Mouse (Mus musculus): Measurements from ENCODE around the gene Frmpd4. TPM values are rescaled to one million over a fixed set of nuclear protein-coding genes. Genes with fewer than 3 reads are reported as not detected.

The Frmpd4 gene
- polyA plus RNA-seq, 1 experiment from 2014 or later = 0.67 TPM

- ATAC-seq (no peak), DNase-seq (ENCODE audit: low spot score) (no peak)
- 83% methylated on average over 8 of the region's 8 CpGs for WGBS
- H3K9me3 ChIP-seq (replicated peaks; ENCODE audit: control insufficient read depth, low read length) = no peaks in the 10 kb centered on the region
- no peak overlapping the region for H3K4me3 ChIP-seq (ENCODE audit: low read depth, low read length)
- no peaks in the 10 kb centered on the region for H3K36me3 ChIP-seq (ENCODE audit: control insufficient read depth, insufficient read depth, low read length)
- 0 out of 2 replicates have a peak, but pooled peaks cover 2% of the 10 kb centered on the region for H3K27me3 ChIP-seq (replicated peaks; ENCODE audit: control insufficient read depth, insufficient read depth, low read length)
- H3K9ac ChIP-seq (ENCODE audit: low read length) = no peak overlapping the region
- H3K4me1 ChIP-seq (ENCODE audit: control insufficient read depth, insufficient read depth, low read length) = no peaks in the 10 kb centered on the region
- H3K27ac ChIP-seq (ENCODE audit: low read depth, low read length) = no peak overlapping the region
- H3K4me2 ChIP-seq (ENCODE audit: low read length) = no peak overlapping the region
These were observed 922.8 kb downstream of the Frmpd4 start for GRCm38 (mm10) chrX:167654249-167654648.

GRCm38 (mm10) chrX:167597639-167598217, 979.3 kb downstream of the Frmpd4 start:
- Histone ChIP-seq H3K27me3 (replicated peaks; ENCODE audit: control insufficient read depth, insufficient read depth, low read length) (no peaks in the 10 kb centered on the region), H3K4me1 (ENCODE audit: control insufficient read depth, insufficient read depth, low read length) (no peaks in the 10 kb centered on the region), H3K9me3 (replicated peaks; ENCODE audit: control insufficient read depth, low read length) (no peaks in the 10 kb centered on the region), H3K4me3 (ENCODE audit: low read depth, low read length) (no peak overlapping the region), H3K9ac (ENCODE audit: low read length) (no peak overlapping the region), H3K36me3 (ENCODE audit: control insufficient read depth, insufficient read depth, low read length) (no peaks in the 10 kb centered on the region), H3K27ac (ENCODE audit: low read depth, low read length) (no peak overlapping the region), H3K4me2 (ENCODE audit: low read length) (no peak overlapping the region)
- DNase-seq (ENCODE audit: low spot score) = no peak
- ATAC-seq = no peak

- H3K27ac ChIP-seq (ENCODE audit: low read depth, low read length) = no peak overlapping the region
- H3K4me2 ChIP-seq (ENCODE audit: low read length) = no peak overlapping the region
- H3K4me1 ChIP-seq (ENCODE audit: control insufficient read depth, insufficient read depth, low read length) = no peaks in the 10 kb centered on the region
- 88% methylated on average over 3 of the region's 3 CpGs for WGBS
- H3K9me3 ChIP-seq (replicated peaks; ENCODE audit: control insufficient read depth, low read length) = no peaks in the 10 kb centered on the region
- no peak overlapping the region for H3K9ac ChIP-seq (ENCODE audit: low read length)
- no peak for DNase-seq (ENCODE audit: low spot score)
- H3K27me3 ChIP-seq (replicated peaks; ENCODE audit: control insufficient read depth, insufficient read depth, low read length) = no peaks in the 10 kb centered on the region
- H3K4me3 ChIP-seq (ENCODE audit: low read depth, low read length) = no peak overlapping the region
- H3K36me3 ChIP-seq (ENCODE audit: control insufficient read depth, insufficient read depth, low read length) = no peaks in the 10 kb centered on the region
- no peak for ATAC-seq
These were observed 1024.2 kb downstream of the Frmpd4 start for GRCm38 (mm10) chrX:167552827-167553226.

- 71% methylated on average over 3 of the region's 3 CpGs for WGBS
- no peak overlapping the region for H3K4me2 ChIP-seq (ENCODE audit: low read length)
- no peak overlapping the region for H3K9ac ChIP-seq (ENCODE audit: low read length)
- no peak overlapping the region for H3K4me3 ChIP-seq (ENCODE audit: low read depth, low read length)
- H3K36me3 ChIP-seq (ENCODE audit: control insufficient read depth, insufficient read depth, low read length) = no peaks in the 10 kb centered on the region
- ATAC-seq (no peak), DNase-seq (ENCODE audit: low spot score) (peak; percentile 2)
- no peaks in the 10 kb centered on the region for H3K27me3 ChIP-seq (replicated peaks; ENCODE audit: control insufficient read depth, insufficient read depth, low read length)
- H3K4me1 ChIP-seq (ENCODE audit: control insufficient read depth, insufficient read depth, low read length) = no peaks in the 10 kb centered on the region
- no peaks in the 10 kb centered on the region for H3K9me3 ChIP-seq (replicated peaks; ENCODE audit: control insufficient read depth, low read length)
- no peak overlapping the region for H3K27ac ChIP-seq (ENCODE audit: low read depth, low read length)
These were observed 1053.9 kb downstream of the Frmpd4 start for GRCm38 (mm10) chrX:167523151-167523550.

- Histone ChIP-seq H3K27ac (ENCODE audit: low read depth, low read length) (no peak overlapping the region), H3K9ac (ENCODE audit: low read length) (no peak overlapping the region), H3K4me2 (ENCODE audit: low read length) (no peak overlapping the region), H3K4me1 (ENCODE audit: control insufficient read depth, insufficient read depth, low read length) (no peaks in the 10 kb centered on the region), H3K27me3 (replicated peaks; ENCODE audit: control insufficient read depth, insufficient read depth, low read length) (no peaks in the 10 kb centered on the region), H3K36me3 (ENCODE audit: control insufficient read depth, insufficient read depth, low read length) (no peaks in the 10 kb centered on the region), H3K4me3 (ENCODE audit: low read depth, low read length) (no peak overlapping the region), H3K9me3 (replicated peaks; ENCODE audit: control insufficient read depth, low read length) (no peaks in the 10 kb centered on the region)
- 75% methylated on average over 4 of the region's 4 CpGs for WGBS
- DNase-seq (ENCODE audit: low spot score) (no peak), ATAC-seq (no peak)
These were observed 1054.5 kb downstream of the Frmpd4 start for GRCm38 (mm10) chrX:167522528-167522927.

- 48% methylated on average over 2 of the region's 2 CpGs for WGBS
- no peak for DNase-seq (ENCODE audit: low spot score)
These were observed 1058.6 kb downstream of the Frmpd4 start for GRCm38 (mm10) chrX:167518440-167518839.

DNA sequence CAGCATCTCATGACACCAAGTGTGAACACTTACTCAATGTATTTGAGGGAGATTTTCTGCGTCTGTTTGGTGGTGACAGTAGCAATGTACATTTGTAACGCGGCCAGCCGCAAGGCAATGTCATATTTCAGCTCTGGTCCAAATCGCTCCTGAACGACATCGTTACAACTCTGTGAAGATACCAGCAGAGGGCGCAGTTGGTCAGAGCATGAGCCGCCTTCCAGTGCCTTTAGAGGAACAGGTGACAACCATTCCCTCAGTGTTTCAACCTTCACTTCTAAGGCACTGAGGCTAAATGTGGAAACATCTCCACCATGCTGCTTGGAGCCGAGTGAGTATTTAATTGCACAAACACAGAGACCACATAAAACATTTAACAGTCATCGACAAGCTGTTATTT, 1079.3 kb downstream of the Frmpd4 start:
- no peak overlapping the region for H3K4me3 ChIP-seq (ENCODE audit: low read depth, low read length)
- 37% methylated on average over 11 of the region's 11 CpGs for WGBS
- H3K36me3 ChIP-seq (ENCODE audit: control insufficient read depth, insufficient read depth, low read length) = no peaks in the 10 kb centered on the region
- ATAC-seq = peak; percentile 87
- no peaks in the 10 kb centered on the region for H3K4me1 ChIP-seq (ENCODE audit: control insufficient read depth, insufficient read depth, low read length)
- H3K9ac ChIP-seq (ENCODE audit: low read length) = no peak overlapping the region
- H3K27ac ChIP-seq (ENCODE audit: low read depth, low read length) = no peak overlapping the region
- H3K9me3 ChIP-seq (replicated peaks; ENCODE audit: control insufficient read depth, low read length) = no peaks in the 10 kb centered on the region
- H3K4me2 ChIP-seq (ENCODE audit: low read length) = no peak overlapping the region
- H3K27me3 ChIP-seq (replicated peaks; ENCODE audit: control insufficient read depth, insufficient read depth, low read length) = 0 out of 2 replicates have a peak, but pooled peaks cover 2% of the 10 kb centered on the region
- DNase-seq (ENCODE audit: low spot score) = peak; percentile 81

More at GRCm38 (mm10) chrX:167518440-167518839, 1058.6 kb downstream of the Frmpd4 start:
- H3K27me3 ChIP-seq (replicated peaks; ENCODE audit: control insufficient read depth, insufficient read depth, low read length) = no peaks in the 10 kb centered on the region
- H3K36me3 ChIP-seq (ENCODE audit: control insufficient read depth, insufficient read depth, low read length) = no peaks in the 10 kb centered on the region
- no peaks in the 10 kb centered on the region for H3K9me3 ChIP-seq (replicated peaks; ENCODE audit: control insufficient read depth, low read length)
- H3K4me2 ChIP-seq (ENCODE audit: low read length) = no peak overlapping the region
- no peaks in the 10 kb centered on the region for H3K4me1 ChIP-seq (ENCODE audit: control insufficient read depth, insufficient read depth, low read length)
- H3K9ac ChIP-seq (ENCODE audit: low read length) = no peak overlapping the region
- no peak for ATAC-seq
- no peak overlapping the region for H3K27ac ChIP-seq (ENCODE audit: low read depth, low read length)
- no peak overlapping the region for H3K4me3 ChIP-seq (ENCODE audit: low read depth, low read length)

GRCm38 (mm10) chrX:167492265-167492664, 1084.8 kb downstream of the Frmpd4 start:
- 90% methylated on average over 1 of the region's 1 CpGs for WGBS
- H3K27me3 ChIP-seq (replicated peaks; ENCODE audit: control insufficient read depth, insufficient read depth, low read length) = 0 out of 2 replicates have a peak, but pooled peaks cover 2% of the 10 kb centered on the region

DNA sequence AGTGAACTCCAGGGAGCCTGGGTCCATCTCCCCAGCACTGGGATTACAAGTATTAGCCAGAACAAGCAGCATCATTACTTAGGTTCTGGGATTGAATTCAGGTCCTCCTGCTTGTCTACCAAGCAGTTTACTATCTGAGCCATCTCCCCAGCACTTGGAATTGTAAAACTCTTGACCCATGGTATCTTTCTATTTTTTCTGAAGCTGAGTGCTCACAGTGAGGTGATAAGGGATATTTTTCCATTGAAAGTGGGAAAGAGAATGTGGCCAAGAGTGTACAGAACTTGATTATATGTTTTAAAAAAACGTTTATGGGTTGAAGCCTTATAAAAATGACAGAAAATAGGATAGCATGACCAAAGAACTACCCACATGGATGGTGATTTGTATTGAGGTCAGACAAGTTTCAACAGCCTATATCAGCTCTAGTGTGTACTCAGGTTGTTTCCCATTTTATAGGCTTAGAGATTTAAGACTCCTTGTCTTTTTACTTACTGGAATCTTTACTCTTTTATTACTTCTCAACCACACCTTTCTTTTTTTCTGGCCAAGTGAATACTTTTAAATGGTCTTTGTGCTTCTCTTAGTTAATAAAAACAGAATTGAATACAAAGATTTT, 1085.3 kb downstream of the Frmpd4 start:
- Histone ChIP-seq H3K36me3 (ENCODE audit: control insufficient read depth, insufficient read depth, low read length) (no peaks in the 10 kb centered on the region), H3K9ac (ENCODE audit: low read length) (no peak overlapping the region), H3K4me2 (ENCODE audit: low read length) (no peak overlapping the region), H3K4me1 (ENCODE audit: control insufficient read depth, insufficient read depth, low read length) (no peaks in the 10 kb centered on the region), H3K27me3 (replicated peaks; ENCODE audit: control insufficient read depth, insufficient read depth, low read length) (0 out of 2 replicates have a peak, but pooled peaks cover 2% of the 10 kb centered on the region), H3K27ac (ENCODE audit: low read depth, low read length) (no peak overlapping the region), H3K9me3 (replicated peaks; ENCODE audit: control insufficient read depth, low read length) (no peaks in the 10 kb centered on the region), H3K4me3 (ENCODE audit: low read depth, low read length) (no peak overlapping the region)
- WGBS = 17% methylated on average over 1 of the region's 1 CpGs
- DNase-seq (ENCODE audit: low spot score) (no peak), ATAC-seq (no peak)

More at GRCm38 (mm10) chrX:167492265-167492664, 1084.8 kb downstream of the Frmpd4 start:
- Histone ChIP-seq H3K4me3 (ENCODE audit: low read depth, low read length) (no peak overlapping the region), H3K27ac (ENCODE audit: low read depth, low read length) (no peak overlapping the region), H3K36me3 (ENCODE audit: control insufficient read depth, insufficient read depth, low read length) (no peaks in the 10 kb centered on the region), H3K9me3 (replicated peaks; ENCODE audit: control insufficient read depth, low read length) (no peaks in the 10 kb centered on the region), H3K4me1 (ENCODE audit: control insufficient read depth, insufficient read depth, low read length) (no peaks in the 10 kb centered on the region), H3K9ac (ENCODE audit: low read length) (no peak overlapping the region), H3K4me2 (ENCODE audit: low read length) (no peak overlapping the region)
- no peak for ATAC-seq
- no peak for DNase-seq (ENCODE audit: low spot score)

Data from forebrain, embryonic 14.5 days (tissue).